Mouse (Mus musculus) right cerebral cortex, postnatal 36 days (tissue): ENCODE measurements around the gene Ccdc177.
A peak's percentile ranks its signal among the peaks of the same experiment; 100 is the strongest.

Source experiments
- DNase-seq, 2 experiments: peaks; one replicate each; pipeline ENCODE4 v3.0.0; 2022; ENCODE audit warnings: low spot score in 2 of 2, mixed read lengths in 1 of 2

Gene Ccdc177

GRCm38 (mm10) chr12:80736464-80737282 is 23.8 kb downstream of the Ccdc177 start:
- peak; percentile 56 to 69 for DNase-seq

GRCm38 (mm10) chr12:80734526-80735470 is 25.7 kb downstream of the Ccdc177 start:
- no peak for DNase-seq

- peak; percentile 52 to 68 for DNase-seq
These were observed 29.9 kb downstream of the Ccdc177 start for GRCm38 (mm10) chr12:80730567-80730966.

GRCm38 (mm10) chr12:80729758-80730530 is 30.5 kb downstream of the Ccdc177 start:
- DNase-seq = no peak

GRCm38 (mm10) chr12:80728814-80729213 is 31.7 kb downstream of the Ccdc177 start:
- DNase-seq = no peak

- no peak for DNase-seq
These were observed 32.3 kb downstream of the Ccdc177 start for GRCm38 (mm10) chr12:80728207-80728606.

- peak; percentile 56 to 67 for DNase-seq
These were observed 35.5 kb downstream of the Ccdc177 start for GRCm38 (mm10) chr12:80724853-80725559.

- no peak for DNase-seq
These were observed 39.0 kb downstream of the Ccdc177 start for GRCm38 (mm10) chr12:80721458-80721857.

- DNase-seq = no peak
These were observed 40.0 kb downstream of the Ccdc177 start for GRCm38 (mm10) chr12:80720507-80720906.

GRCm38 (mm10) chr12:80719141-80719540 is 41.3 kb downstream of the Ccdc177 start:
- no peak for DNase-seq

GRCm38 (mm10) chr12:80715915-80716314 is 44.6 kb downstream of the Ccdc177 start:
- DNase-seq = no peak

GRCm38 (mm10) chr12:80706915-80707604 is 53.4 kb downstream of the Ccdc177 start:
- DNase-seq = no peak

GRCm38 (mm10) chr12:80706208-80706914 is 54.1 kb downstream of the Ccdc177 start:
- DNase-seq = no peak
